Mouse (Mus musculus) liver, embryonic 11.5 days (tissue): ENCODE measurements around the gene Gm5244. TPM values are rescaled to one million over a fixed set of nuclear protein-coding genes. Genes with fewer than 3 reads are reported as not detected.

Experiments used
- ATAC-seq: fragments of 200-750 bp; cut with Nextera tagmentation; replicated peaks from 2 replicates; pipeline ENCODE4 v1.8.0; 2017; ENCODE audit warnings: moderate number of reproducible peaks, mild to moderate bottlenecking, moderate TSS enrichment, moderate library complexity; ENCODE audit not compliant: low FRiP score
- DNase-seq: peaks from one replicate; pipeline ENCODE4 v3.0.0-alpha.2; 2017; ENCODE audit warnings: low spot score
- H3K27ac ChIP-seq: fragments of 300-500 bp; sonication (generic); 2 replicates; pipeline ENCODE4 v1.5.1; 2014; ENCODE audit warnings: mild to moderate bottlenecking, low read depth, low read length, control low read depth
- H3K27me3 ChIP-seq: fragments of 300-500 bp; sonication (generic); replicated peaks from 2 replicates; pipeline ENCODE4 v1.6.1; 2014; ENCODE audit warnings: low read length, mixed read lengths; ENCODE audit not compliant: control insufficient read depth, insufficient read depth
- H3K36me3 ChIP-seq: fragments of 300-500 bp; sonication (generic); 2 replicates; pipeline ENCODE4 v1.6.1; 2014; ENCODE audit warnings: mild to moderate bottlenecking, low read length, moderate library complexity, mixed read lengths; ENCODE audit not compliant: control insufficient read depth, insufficient read depth
- H3K4me1 ChIP-seq: fragments of 300-500 bp; sonication (generic); replicated peaks from 2 replicates; pipeline ENCODE4 v1.6.1; 2014; ENCODE audit warnings: low read length, mixed read lengths; ENCODE audit not compliant: control insufficient read depth, insufficient read depth
- H3K4me2 ChIP-seq: fragments of 300-500 bp; sonication (generic); 2 replicates; pipeline ENCODE4 v1.6.1; 2014; ENCODE audit warnings: mild to moderate bottlenecking, control low read depth, moderate library complexity
- H3K4me3 ChIP-seq: fragments of 300-500 bp; sonication (generic); 2 replicates; pipeline ENCODE4 v1.5.1; 2014; ENCODE audit warnings: low read depth, low read length, control low read depth
- H3K9ac ChIP-seq: fragments of 300-500 bp; sonication (generic); 2 replicates; pipeline ENCODE4 v1.6.1; 2014; ENCODE audit warnings: low read depth, low read length, control low read depth
- H3K9me3 ChIP-seq: fragments of 300-500 bp; sonication (generic); 2 replicates; pipeline ENCODE4 v1.6.1; 2016; ENCODE audit warnings: low read length, inconsistent platforms, mixed read lengths; ENCODE audit not compliant: control insufficient read depth
- WGBS: fragments of 180-500 bp; shearing (Covaris S2); extraction: QIAGEN DNeasy Blood & Tissue Kit; methylation state at CpG from one replicate; pipeline ENCODE4 v1.1.7; 2014; 5-methylcytosine and 5-hydroxymethylcytosine counted together
- polyA plus RNA-seq: library from polyadenylated mRNA; unstranded; fragments of >200 nt; fragmentation: Nextera tagmentation; extraction: Ambion mirVana; gene quantifications from 2 replicates; pipeline ENCODE4 v1.2.1, GENCODE M21; 2014

Gm5244 gene
- polyA plus RNA-seq, 1 experiment from 2014 or later = not detected

DNA sequence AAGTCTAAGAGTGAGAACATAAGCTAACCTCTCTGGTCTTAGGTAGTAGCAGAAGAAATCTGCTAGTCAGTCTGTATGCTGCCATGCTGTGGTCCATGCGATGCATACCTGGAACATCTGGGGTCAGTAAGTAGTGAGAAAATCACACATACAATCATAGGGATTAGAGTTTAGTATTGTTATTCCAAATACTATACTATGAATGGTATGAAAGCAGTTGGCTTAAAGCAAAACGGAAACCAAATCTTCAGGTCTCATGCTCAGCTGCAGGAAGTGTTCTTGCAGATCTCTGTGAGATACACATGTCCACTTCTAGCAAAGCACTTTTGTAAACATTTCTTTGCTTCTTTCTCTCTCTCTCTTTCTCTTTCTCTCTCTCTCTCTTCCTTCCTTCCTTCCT lies 40.3 kb upstream of the Gm5244 start:
- DNase-seq (no peak), ATAC-seq (no peak)
- no peak overlapping the region for H3K9ac ChIP-seq
- H3K4me3 ChIP-seq = no peak overlapping the region
- H3K4me1 ChIP-seq = no peaks in the 10 kb centered on the region
- H3K9me3 ChIP-seq = no peaks in the 10 kb centered on the region
- H3K4me2 ChIP-seq = no peak overlapping the region
- 65% methylated on average over 2 of the region's 2 CpGs for WGBS
- no peaks in the 10 kb centered on the region for H3K27me3 ChIP-seq
- H3K27ac ChIP-seq = no peak overlapping the region
- no peaks in the 10 kb centered on the region for H3K36me3 ChIP-seq

GRCm38 (mm10) chr19:12812644-12813364 lies 33.7 kb upstream of the Gm5244 start:
- no peaks in the 10 kb centered on the region for H3K27me3 ChIP-seq
- 62% methylated on average over 1 of the region's 1 CpGs for WGBS
- no peak overlapping the region for H3K27ac ChIP-seq
- DNase-seq (no peak), ATAC-seq (peak; percentile 51)
- H3K36me3 ChIP-seq = no peaks in the 10 kb centered on the region
- H3K9me3 ChIP-seq = no peaks in the 10 kb centered on the region
- no peak overlapping the region for H3K9ac ChIP-seq
- H3K4me2 ChIP-seq = no peak overlapping the region
- H3K4me3 ChIP-seq = no peak overlapping the region
- H3K4me1 ChIP-seq = no peaks in the 10 kb centered on the region; the same call in 1 of the 2 replicates

DNA sequence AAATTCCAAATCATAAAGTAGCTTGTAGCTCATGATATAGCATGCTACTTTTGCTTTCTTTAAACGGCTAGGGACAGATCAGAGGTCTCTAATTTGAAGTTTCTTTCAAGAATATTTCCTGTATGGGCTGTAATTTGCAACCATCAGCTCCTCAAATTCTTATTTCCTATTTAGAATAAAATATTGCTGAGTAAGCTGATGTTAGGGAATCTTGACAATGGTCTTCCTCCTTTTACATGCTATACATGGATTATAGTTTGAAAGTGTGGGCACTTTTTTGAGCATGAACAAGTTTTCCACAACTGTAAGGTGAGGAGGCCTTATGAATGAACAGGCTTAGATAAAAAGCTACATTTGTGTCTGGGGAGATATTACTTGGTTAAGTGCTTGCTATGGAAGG lies 32.6 kb upstream of the Gm5244 start:
- 79% methylated on average over 1 of the region's 1 CpGs for WGBS
- no peak for ATAC-seq

GRCm38 (mm10) chr19:12818507-12818906 lies 28.0 kb upstream of the Gm5244 start:
- Histone ChIP-seq H3K4me3 (no peak overlapping the region), H3K27ac (no peak overlapping the region), H3K36me3 (no peaks in the 10 kb centered on the region), H3K4me2 (no peak overlapping the region), H3K9me3 (no peaks in the 10 kb centered on the region), H3K9ac (no peak overlapping the region), H3K4me1 (no peaks in the 10 kb centered on the region), H3K27me3 (no peaks in the 10 kb centered on the region)
- DNase-seq (no peak), ATAC-seq (no peak)
- 87% methylated on average over 1 of the region's 1 CpGs for WGBS

More for the DNA sequence above, 32.6 kb upstream of the Gm5244 start:
- Histone ChIP-seq H3K36me3 (no peaks in the 10 kb centered on the region), H3K9ac (no peak overlapping the region), H3K27ac (no peak overlapping the region), H3K4me1 (no peaks in the 10 kb centered on the region; the same call in 1 of the 2 replicates), H3K9me3 (no peaks in the 10 kb centered on the region), H3K4me2 (no peak overlapping the region), H3K27me3 (no peaks in the 10 kb centered on the region), H3K4me3 (no peak overlapping the region)
- DNase-seq = no peak

GRCm38 (mm10) chr19:12820383-12820782 lies 26.1 kb upstream of the Gm5244 start:
- H3K9me3 ChIP-seq = no peaks in the 10 kb centered on the region
- no peak for ATAC-seq
- no peak overlapping the region for H3K9ac ChIP-seq
- WGBS = 25% methylated on average over 4 of the region's 4 CpGs
- H3K36me3 ChIP-seq = no peaks in the 10 kb centered on the region
- H3K27me3 ChIP-seq = no peaks in the 10 kb centered on the region
- H3K4me2 ChIP-seq = no peak overlapping the region
- DNase-seq = no peak
- no peak overlapping the region for H3K4me3 ChIP-seq
- no peak overlapping the region for H3K27ac ChIP-seq
- H3K4me1 ChIP-seq = no peaks in the 10 kb centered on the region

- ATAC-seq (no peak), DNase-seq (no peak)
- 71% methylated on average over 4 of the region's 4 CpGs for WGBS
- no peak overlapping the region for H3K9ac ChIP-seq
- no peaks in the 10 kb centered on the region for H3K4me1 ChIP-seq
- no peak overlapping the region for H3K4me3 ChIP-seq
- H3K36me3 ChIP-seq = no peaks in the 10 kb centered on the region
- no peaks in the 10 kb centered on the region for H3K27me3 ChIP-seq
- no peak overlapping the region for H3K27ac ChIP-seq
- H3K4me2 ChIP-seq = no peak overlapping the region
- no peaks in the 10 kb centered on the region for H3K9me3 ChIP-seq
Observed at GRCm38 (mm10) chr19:12824549-12824948, 21.9 kb upstream of the Gm5244 start.

DNA sequence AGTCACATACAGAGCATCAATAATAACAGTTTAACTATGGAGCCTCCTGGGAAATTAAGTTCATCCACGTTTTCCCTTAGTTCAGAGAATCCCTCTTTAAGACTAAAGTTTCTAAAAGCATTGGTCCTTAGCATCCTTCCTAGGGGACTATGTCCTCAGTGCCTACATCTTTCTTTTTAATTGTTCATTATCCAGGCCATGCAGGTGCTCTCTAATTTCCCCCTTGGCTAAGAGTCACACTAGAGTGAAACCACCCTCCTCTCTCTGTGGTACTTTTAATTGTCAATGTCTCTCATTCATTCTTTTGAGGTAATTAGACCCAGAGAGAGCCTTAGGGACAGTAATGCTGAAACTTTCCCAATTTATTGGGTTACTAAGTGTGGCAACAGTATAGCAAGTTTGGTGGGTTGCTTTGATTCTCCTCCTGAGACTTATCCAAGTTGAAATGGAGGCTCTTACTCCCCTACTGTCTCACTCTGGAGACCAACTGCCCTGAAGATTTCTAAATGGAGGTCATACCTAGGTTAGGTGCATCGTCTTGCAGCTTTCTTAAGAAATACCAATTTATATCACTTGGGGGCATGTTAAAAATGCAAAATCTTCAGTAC lies 15.6 kb upstream of the Gm5244 start:
- 67% methylated on average over 2 of the region's 2 CpGs for WGBS
- Histone ChIP-seq H3K4me1 (no peaks in the 10 kb centered on the region), H3K27me3 (no peaks in the 10 kb centered on the region), H3K4me3 (no peak overlapping the region), H3K9me3 (no peaks in the 10 kb centered on the region), H3K36me3 (no peaks in the 10 kb centered on the region), H3K4me2 (no peak overlapping the region), H3K9ac (no peak overlapping the region), H3K27ac (no peak overlapping the region)
- ATAC-seq (no peak), DNase-seq (no peak)

- 70% methylated on average over 1 of the region's 1 CpGs for WGBS
- Histone ChIP-seq H3K9me3 (no peaks in the 10 kb centered on the region), H3K4me1 (no peaks in the 10 kb centered on the region), H3K27me3 (no peaks in the 10 kb centered on the region), H3K9ac (no peak overlapping the region), H3K36me3 (no peaks in the 10 kb centered on the region), H3K4me2 (no peak overlapping the region), H3K27ac (no peak overlapping the region), H3K4me3 (no peak overlapping the region)
- ATAC-seq (no peak), DNase-seq (no peak)
Observed at GRCm38 (mm10) chr19:12831559-12831958, 14.9 kb upstream of the Gm5244 start.

DNA sequence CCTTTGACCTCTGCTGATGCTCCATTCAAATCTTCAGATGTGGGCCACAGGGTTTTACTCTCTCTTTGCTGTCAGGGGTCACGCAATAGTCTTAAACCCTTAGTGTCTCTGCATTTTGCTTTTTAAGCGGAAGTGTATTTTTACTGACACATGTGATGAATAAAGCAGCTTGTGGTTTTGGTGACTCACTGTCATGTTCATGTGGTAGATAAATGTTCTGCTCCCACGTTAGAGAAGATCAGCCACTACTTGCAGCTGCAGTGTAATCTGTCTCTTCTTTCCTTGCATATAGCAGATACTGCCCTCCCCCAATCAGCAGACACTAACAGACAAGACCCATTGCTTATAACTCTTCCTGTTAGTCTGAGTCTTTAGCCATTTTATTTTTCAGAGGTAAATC lies 12.9 kb upstream of the Gm5244 start:
- Histone ChIP-seq H3K9ac (no peak overlapping the region), H3K9me3 (no peaks in the 10 kb centered on the region), H3K4me2 (no peak overlapping the region), H3K4me1 (no peaks in the 10 kb centered on the region), H3K27ac (no peak overlapping the region), H3K4me3 (no peak overlapping the region), H3K27me3 (no peaks in the 10 kb centered on the region), H3K36me3 (no peaks in the 10 kb centered on the region)
- WGBS = 45% methylated on average over 3 of the region's 3 CpGs
- peak; percentile 90 for ATAC-seq
- no peak for DNase-seq
